Mouse (Mus musculus) left cerebral cortex, adult 8-10 months (tissue): ENCODE measurements around the gene Rnf5. TPM values are rescaled to one million over a fixed set of nuclear protein-coding genes. Genes with fewer than 3 reads are reported as not detected.

Experiments used
- DNase-seq, 2 experiments: peaks; one replicate each; pipeline ENCODE4 v3.0.0; 2022; ENCODE audit warnings: low spot score in 2 of 2
- total RNA-seq, 4 experiments: library from RNA; stranded (reverse); gene quantifications; 2 replicates each; pipeline ENCODE4 v1.2.4; 2022

Gene Rnf5
- total RNA-seq, 4 experiments from 2014 or later = 73.3 to 77.6 (median 76.0) TPM

- peak; percentile 83 to 91 for DNase-seq
These were observed 16.6 kb downstream of the Rnf5 start for GRCm38 (mm10) chr17:34586796-34587422.

- no peak for DNase-seq
These were observed 17.4 kb downstream of the Rnf5 start for GRCm38 (mm10) chr17:34585877-34586771.

- DNase-seq = no peak
These were observed 18.4 kb downstream of the Rnf5 start for GRCm38 (mm10) chr17:34585121-34585520.

GRCm38 (mm10) chr17:34583819-34584218 lies 19.7 kb downstream of the Rnf5 start:
- DNase-seq = no peak

- DNase-seq = no peak
These were observed 20.1 kb downstream of the Rnf5 start for GRCm38 (mm10) chr17:34583397-34583796.

- no peak for DNase-seq
These were observed 21.0 kb downstream of the Rnf5 start for GRCm38 (mm10) chr17:34582528-34582927.

GRCm38 (mm10) chr17:34578070-34578469 lies 25.4 kb downstream of the Rnf5 start:
- no peak for DNase-seq

- no peak for DNase-seq
These were observed 26.9 kb downstream of the Rnf5 start for GRCm38 (mm10) chr17:34576577-34576976.

GRCm38 (mm10) chr17:34572361-34572760 lies 31.1 kb downstream of the Rnf5 start:
- no peak for DNase-seq

- DNase-seq = no peak
These were observed 31.6 kb downstream of the Rnf5 start for GRCm38 (mm10) chr17:34571875-34572274.

- no peak for DNase-seq
These were observed 33.6 kb downstream of the Rnf5 start for GRCm38 (mm10) chr17:34569919-34570318.

GRCm38 (mm10) chr17:34568421-34568820 lies 35.1 kb downstream of the Rnf5 start:
- no peak for DNase-seq

GRCm38 (mm10) chr17:34567311-34567710 lies 36.2 kb downstream of the Rnf5 start:
- no peak for DNase-seq

- no peak for DNase-seq
These were observed 38.7 kb downstream of the Rnf5 start for GRCm38 (mm10) chr17:34564796-34565195.

- no peak for DNase-seq
These were observed 39.5 kb downstream of the Rnf5 start, which contains the start of gene Notch4 for GRCm38 (mm10) chr17:34564003-34564421. TSS of gene Notch4 (plus strand) at chr17:34564268.

- DNase-seq = no peak
These were observed 40.1 kb downstream of the Rnf5 start for GRCm38 (mm10) chr17:34563354-34563753.

GRCm38 (mm10) chr17:34562595-34562994 lies 40.9 kb downstream of the Rnf5 start:
- no peak for DNase-seq

GRCm38 (mm10) chr17:34561200-34561599 lies 42.3 kb downstream of the Rnf5 start:
- DNase-seq = no peak

GRCm38 (mm10) chr17:34560438-34560837 lies 43.1 kb downstream of the Rnf5 start:
- no peak for DNase-seq

- DNase-seq = no peak
These were observed 43.6 kb downstream of the Rnf5 start for GRCm38 (mm10) chr17:34559895-34560294.

- no peak for DNase-seq
These were observed 44.4 kb downstream of the Rnf5 start for GRCm38 (mm10) chr17:34559116-34559515.

- no peak for DNase-seq
These were observed 46.1 kb downstream of the Rnf5 start for GRCm38 (mm10) chr17:34557411-34557810.

- DNase-seq = no peak
These were observed 47.1 kb downstream of the Rnf5 start for GRCm38 (mm10) chr17:34556406-34556805.
